Mouse (Mus musculus) spleen, adult 18-20 months (tissue): ENCODE data around the gene Ripply1.
"Not testable (repeated sequence)": the region's sequence is repeated elsewhere in the genome, so short reads cannot be mapped to it uniquely, and the experiment has no call there.

ENCODE experiments used
- DNase-seq, 2 experiments: peaks; one replicate each; pipeline ENCODE4 v3.0.0; 2022; ENCODE audit warnings: mixed read lengths in 2 of 2

Ripply1 gene

GRCm38 (mm10) chrX:139779401-139779800, 2.8 kb downstream of the Ripply1 start:
- no peak for DNase-seq

GRCm38 (mm10) chrX:139778886-139779285, 3.3 kb downstream of the Ripply1 start:
- no peak for DNase-seq

- no peak for DNase-seq
These were observed 4.8 kb downstream of the Ripply1 start for GRCm38 (mm10) chrX:139777357-139777756.

- DNase-seq = no peak
These were observed 7.0 kb downstream of the Ripply1 start for GRCm38 (mm10) chrX:139775084-139775612.

- peak in 1 of 2 experiments; percentile 13 for DNase-seq
These were observed 7.7 kb downstream of the Ripply1 start for GRCm38 (mm10) chrX:139774309-139775083.

GRCm38 (mm10) chrX:139769975-139770637, 12.0 kb downstream of the Ripply1 start:
- DNase-seq = no peak

GRCm38 (mm10) chrX:139762546-139762945, 19.6 kb downstream of the Ripply1 start:
- DNase-seq = peak in 1 of 2 experiments; percentile 10

GRCm38 (mm10) chrX:139758634-139759033, 23.5 kb downstream of the Ripply1 start:
- not testable (repeated sequence) for DNase-seq

GRCm38 (mm10) chrX:139751855-139752254, 30.3 kb downstream of the Ripply1 start:
- DNase-seq = peak in 1 of 2 experiments; percentile 38

GRCm38 (mm10) chrX:139737066-139737465, 45.1 kb downstream of the Ripply1 start:
- no peak for DNase-seq

- no peak for DNase-seq
These were observed 51.6 kb downstream of the Ripply1 start for GRCm38 (mm10) chrX:139730541-139730940.
